Mouse (Mus musculus) right cerebral cortex, postnatal 4 days (tissue): ENCODE measurements around the gene Nfatc4.
A peak's percentile ranks its signal among the peaks of the same experiment; 100 is the strongest.

ENCODE experiments used
- DNase-seq: peaks from one replicate; pipeline ENCODE4 v3.0.0-alpha.2; 2022

The Nfatc4 gene

GRCm38 (mm10) chr14:55822435-55822990 lies 431 bp upstream of the Nfatc4 start:
- peak; percentile 65 for DNase-seq

- peak; percentile 30 for DNase-seq
Observed at GRCm38 (mm10) chr14:55824001-55824480, 1.1 kb downstream of the Nfatc4 start.

DNA sequence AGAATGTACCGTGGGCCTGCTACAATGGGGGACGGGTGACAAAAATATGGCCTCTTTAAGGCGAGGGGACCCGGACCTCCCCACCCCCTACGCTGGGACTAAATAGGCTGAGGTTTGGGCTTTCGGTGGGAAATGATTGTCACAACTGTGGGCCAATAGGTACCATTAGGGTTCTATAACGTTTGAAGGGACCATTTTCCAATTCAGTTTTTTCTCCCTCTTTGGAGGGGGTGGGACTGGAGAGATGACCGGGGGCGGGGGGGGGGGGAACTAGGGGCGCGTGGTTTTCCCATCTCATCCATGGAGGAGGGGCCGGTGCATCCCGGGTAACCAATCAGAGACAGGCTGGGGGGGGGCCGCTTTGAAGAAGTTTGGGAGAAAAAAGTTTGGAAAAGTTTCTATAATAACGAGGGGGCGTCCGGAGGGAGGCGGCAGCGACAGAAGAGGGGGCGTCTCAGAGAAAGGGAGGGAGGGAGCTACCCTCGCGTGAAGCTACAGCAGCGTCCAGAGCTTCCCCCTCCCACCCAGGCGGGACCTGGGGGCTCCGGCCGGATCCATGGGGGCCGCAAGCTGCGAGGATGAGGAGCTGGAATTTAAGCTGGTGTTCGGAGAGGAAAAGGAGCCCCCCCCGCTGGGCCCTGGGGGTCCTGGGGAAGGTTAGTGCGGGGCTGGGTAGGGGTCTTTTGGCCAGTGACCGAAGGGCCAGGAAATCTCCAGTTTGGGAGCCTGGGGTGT lies 1.7 kb downstream of the Nfatc4 start:
- peak; percentile 10 for DNase-seq

GRCm38 (mm10) chr14:55825216-55826051 lies 2.5 kb downstream of the Nfatc4 start:
- DNase-seq: peak; percentile 55

DNA sequence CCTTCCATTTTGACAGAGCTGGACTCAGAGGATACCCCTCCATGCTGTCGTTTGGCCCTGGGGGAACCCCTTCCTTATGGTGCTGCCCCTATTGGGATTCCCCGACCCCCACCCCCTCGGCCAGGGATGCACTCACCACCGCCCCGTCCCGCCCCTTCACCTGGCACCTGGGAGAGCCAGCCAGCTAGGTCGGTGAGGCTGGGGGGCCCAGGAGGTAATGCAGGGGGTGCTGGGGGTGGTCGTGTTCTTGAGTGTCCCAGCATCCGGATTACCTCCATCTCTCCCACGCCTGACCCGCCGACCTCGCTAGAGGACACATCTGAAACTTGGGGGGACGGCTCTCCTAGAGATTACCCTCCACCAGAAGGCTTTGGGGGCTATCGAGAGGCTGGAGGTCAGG lies 3.2 kb downstream of the Nfatc4 start:
- DNase-seq: peak; percentile 6

- DNase-seq: peak; percentile 4
Observed at GRCm38 (mm10) chr14:55826551-55827340, 3.8 kb downstream of the Nfatc4 start.

DNA sequence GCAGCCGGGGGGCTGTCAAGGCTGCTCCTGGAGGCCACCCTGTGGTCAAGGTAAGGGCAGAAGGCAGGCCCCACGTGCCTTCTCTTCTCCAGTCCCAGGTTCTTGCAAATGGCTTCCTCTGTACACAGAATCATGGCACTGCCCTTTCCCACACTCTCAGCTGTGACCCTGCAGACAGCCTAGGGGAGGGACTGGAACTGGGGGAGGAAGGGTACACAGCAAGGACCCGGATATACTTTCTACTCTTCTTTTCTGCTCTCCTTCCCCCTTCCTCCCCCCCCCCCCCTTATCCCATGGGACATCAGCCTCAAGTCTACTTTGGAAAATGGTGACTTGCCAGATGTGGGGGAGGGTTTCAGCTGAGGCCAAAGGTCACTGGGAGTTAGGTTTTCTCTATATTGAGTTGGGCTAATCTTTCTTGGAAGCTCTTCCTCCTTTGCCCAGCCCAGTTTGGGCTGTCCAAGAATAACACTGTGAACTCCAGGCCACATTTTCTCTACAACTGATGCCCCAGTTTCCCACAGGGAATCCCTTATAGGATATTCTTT lies 5.8 kb downstream of the Nfatc4 start:
- peak; percentile 1 for DNase-seq

DNA sequence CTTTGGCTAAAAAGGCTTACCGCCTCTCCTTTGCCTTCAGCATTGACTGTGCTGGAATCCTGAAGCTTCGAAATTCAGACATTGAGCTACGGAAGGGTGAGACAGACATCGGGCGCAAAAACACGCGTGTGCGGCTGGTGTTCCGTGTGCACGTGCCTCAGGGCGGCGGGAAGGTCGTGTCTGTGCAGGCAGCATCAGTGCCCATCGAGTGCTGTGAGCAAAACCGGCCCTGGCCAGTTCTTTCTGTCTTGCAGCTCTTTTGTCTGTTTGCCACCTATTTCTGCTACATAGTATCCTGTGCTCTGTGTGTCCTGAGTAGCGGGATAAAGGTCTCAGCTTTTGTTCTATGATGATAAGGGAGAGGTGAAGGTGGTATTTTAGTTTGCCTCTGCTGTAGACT lies 6.9 kb downstream of the Nfatc4 start:
- DNase-seq: no peak

DNA sequence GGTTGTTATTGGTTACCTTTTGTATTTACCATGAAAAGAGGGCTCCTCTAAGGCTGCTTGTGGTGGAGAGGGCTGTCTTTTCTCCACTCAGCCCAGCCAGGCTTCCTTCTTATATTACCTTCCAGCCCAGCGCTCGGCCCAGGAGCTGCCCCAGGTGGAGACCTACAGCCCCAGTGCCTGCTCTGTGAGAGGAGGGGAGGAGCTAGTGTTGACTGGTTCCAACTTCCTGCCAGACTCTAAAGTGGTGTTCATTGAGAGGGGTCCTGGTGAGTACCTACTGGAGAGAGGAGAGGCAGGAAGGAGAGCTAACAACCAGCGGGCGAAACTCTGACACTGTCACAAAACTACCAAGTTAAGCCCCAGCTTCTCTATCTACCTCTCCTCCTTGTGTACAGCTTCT lies 7.4 kb downstream of the Nfatc4 start:
- DNase-seq: no peak

GRCm38 (mm10) chr14:55833126-55833525 lies 10.2 kb downstream of the Nfatc4 start:
- no peak for DNase-seq

DNA sequence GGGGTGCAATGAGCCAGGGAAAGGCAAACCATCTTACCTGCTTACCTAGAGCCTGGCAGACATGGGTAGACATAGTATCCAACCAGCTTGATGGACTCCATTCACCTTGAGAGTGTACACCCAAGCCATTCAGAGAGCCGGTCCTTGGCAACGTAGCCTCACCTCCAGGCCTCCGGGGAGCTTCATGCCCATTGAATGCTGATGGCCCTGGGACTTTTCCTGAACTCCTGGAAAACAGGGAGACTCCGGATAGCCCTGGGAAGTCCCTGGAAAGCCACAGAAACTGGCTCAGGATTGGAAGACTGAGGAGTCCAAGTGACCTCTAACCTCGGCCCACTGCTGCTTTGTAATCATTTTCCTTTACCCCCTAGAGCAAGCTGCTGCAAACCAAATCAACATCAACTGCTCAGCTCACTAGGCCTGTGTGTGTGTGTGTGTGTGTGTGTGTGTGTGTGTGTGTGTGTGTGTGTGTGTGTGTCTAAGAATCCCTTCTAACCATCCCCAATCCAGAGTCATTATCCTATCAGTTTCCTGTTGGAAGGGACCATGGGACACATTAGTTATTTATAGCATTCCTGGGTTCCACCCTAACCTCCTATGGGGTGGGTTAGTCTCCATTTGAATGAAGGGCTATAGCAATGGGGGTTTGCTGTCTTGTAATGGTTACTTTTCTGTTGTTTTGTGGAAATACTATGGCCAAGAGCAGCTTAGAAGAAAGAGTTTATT lies 12.0 kb downstream of the Nfatc4 start:
- DNase-seq: no peak

GRCm38 (mm10) chr14:55838312-55838711 lies 15.4 kb downstream of the Nfatc4 start:
- DNase-seq: no peak

GRCm38 (mm10) chr14:55838740-55839139 lies 15.8 kb downstream of the Nfatc4 start:
- no peak for DNase-seq

DNA sequence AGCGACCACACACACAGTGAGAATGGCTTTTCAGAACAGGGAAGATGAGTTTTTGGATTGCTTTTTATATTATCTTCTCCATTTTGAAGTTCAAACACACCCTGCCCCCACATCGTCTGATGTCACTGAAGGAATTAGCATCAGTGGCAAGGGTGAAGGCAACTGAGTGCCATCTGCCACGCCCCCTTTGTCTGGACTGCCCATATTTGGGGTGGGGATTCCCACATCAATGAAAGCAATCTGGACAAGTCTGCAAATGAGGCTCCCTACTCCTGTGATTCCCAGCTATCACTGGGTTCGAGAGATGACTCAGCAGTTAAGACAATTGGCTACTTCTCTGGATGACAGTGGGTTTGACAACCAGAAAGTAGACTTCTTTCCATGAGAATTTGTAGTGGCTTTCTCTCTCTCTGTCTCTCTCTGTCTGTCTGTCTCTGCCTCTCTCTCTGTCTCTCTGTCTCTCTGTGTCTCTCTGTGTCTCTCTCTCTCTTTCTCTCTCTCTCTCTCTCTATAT lies 18.0 kb downstream of the Nfatc4 start:
- no peak for DNase-seq

DNA sequence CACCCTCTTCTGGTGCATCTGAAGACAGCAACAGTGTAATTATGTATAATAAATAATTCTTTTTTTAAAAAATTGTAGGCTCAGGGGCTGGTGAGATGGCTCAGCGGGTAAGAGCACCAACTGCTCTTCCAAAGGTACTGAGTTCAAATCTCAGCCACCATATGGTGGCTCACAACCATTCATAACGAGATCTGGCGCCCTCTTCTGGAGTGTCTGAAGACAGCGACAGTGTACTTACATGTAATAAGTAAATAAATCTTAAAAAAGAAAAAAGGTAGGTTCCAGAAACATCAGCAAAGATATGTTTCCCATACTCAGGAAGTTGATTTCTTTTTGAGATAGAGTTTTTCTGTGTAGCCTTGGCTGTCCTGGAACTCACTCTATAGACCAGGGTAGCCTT lies 19.9 kb downstream of the Nfatc4 start:
- DNase-seq: no peak

DNA sequence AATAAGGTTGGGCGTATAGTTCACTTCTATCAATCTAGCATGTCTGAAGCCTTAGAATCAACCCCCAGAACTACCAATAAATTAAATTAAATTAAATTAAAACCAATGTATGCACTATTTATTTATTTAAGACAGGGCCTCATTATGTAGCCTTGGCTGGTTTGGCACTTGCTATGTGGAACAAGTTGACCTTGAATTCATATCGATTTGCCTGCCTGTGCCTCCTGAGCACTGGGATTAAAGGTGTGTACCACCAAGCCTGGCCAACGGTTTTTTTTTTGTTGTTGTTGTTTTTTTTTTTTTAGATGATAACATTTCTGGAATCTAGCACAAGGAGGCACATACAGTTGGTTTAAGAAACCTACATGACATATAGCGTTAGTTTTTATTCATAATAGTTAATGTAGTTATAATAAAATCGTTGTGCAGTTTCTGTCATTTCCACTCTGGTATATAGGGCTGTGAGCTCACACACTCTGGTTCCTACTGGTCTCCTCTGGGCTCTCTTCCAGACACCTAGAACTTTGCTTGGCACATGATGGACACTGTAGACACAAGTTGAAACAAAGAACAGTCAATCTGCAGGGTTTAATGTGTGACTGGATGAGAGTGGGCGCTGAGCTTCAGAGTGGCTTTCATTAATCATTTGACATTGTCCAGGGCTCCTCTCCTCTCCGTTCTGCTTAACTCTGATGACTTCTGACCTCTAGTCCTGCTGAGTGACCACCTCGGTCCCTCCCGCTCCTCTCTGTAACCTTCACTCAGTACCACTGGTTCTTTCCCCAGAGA lies 22.8 kb downstream of the Nfatc4 start:
- no peak for DNase-seq

DNA sequence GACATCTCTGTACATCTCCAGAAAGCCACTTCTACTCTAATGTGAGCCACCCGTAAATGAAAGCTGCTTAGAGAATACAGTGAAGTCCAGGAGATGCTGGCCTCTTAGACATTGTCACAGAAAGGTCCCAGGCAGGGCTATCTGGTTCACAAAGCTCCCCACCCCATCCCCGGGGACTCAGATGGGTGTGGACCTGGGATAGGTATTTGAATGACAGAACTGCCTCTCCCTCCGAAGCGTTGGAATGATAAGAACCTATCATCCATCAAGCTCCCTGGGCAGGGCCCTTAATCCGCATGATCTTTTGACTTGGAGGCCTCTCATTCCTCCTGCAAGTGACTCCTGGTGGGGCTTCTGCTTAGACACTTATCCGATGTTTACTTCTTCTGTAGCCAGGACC lies 27.9 kb downstream of the Nfatc4 start:
- DNase-seq: no peak

- DNase-seq: peak; percentile 42
Observed at GRCm38 (mm10) chr14:55852646-55853551, 30.0 kb downstream of the Nfatc4 start.

DNA sequence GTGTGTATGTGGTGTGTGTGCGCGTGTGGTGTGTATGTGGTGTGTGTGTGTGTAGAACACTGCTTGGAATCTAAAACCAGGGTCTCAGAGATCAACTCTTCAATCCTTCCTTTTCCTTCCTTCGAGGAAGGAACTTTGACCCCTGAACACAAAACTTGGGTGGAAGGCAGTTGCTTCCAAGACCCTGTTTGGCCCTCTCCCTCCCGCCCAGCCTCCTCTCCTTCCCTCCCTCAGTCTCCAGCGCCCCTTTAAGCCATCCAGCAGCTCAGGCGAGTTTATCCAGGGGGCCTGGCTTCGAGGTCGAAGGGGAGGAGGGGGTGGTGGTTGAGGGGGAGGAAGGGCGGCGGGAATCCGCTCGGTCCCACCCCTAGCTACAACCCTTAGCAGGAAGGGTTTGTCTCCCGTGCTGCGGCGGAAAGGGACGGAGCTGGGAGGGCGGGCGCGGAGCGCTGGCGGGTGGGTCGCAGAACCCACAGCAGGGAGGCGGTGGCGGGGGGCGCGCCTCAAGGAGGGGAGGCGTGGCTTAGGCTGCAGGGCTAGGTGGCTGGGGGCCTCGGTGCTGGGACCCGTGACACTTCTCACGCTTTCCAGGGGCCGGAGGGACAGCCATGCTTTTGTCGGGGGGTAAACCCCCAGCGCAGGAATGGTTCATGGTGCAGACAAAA lies 30.8 kb downstream of the Nfatc4 start, which contains the start of gene Nynrin:
Gene Nynrin (plus strand): TSS at position 390 of the 665 bp plus-strand sequence.
- DNase-seq: peak; percentile 74
